Mouse (Mus musculus) embryonic facial prominence, embryonic 11.5 days (tissue): ENCODE measurements at regions not wholly inside any gene's neighbourhood (a gene's known extent, or its start where the extent isn't known, plus 50 kb on each side); places are given as distances from the start of the nearest gene placed in this dataset.

Source experiments
- ATAC-seq: fragments of 200-750 bp; cut with Nextera tagmentation; replicated peaks from 2 replicates; pipeline ENCODE4 v1.8.0; 2017; ENCODE audit warnings: low read depth; ENCODE audit not compliant: insufficient number of reproducible peaks, low FRiP score, low TSS enrichment
- DNase-seq: peaks from one replicate; pipeline ENCODE4 v3.0.0-alpha.2; 2015; ENCODE audit warnings: low spot score
- H3K27ac ChIP-seq: fragments of 300-500 bp; sonication (generic); replicated peaks from 2 replicates; pipeline ENCODE4 v1.5.1; 2014; ENCODE audit warnings: mild to moderate bottlenecking, low read depth, low read length, control low read depth
- H3K27me3 ChIP-seq: fragments of 300-500 bp; sonication (generic); 2 replicates; pipeline ENCODE4 v1.6.1; 2014; ENCODE audit warnings: mild to moderate bottlenecking, low read length, moderate library complexity, mixed read lengths; ENCODE audit not compliant: control insufficient read depth, insufficient read depth
- H3K36me3 ChIP-seq: fragments of 300-500 bp; sonication (generic); replicated peaks from 2 replicates; pipeline ENCODE4 v1.6.1; 2014; ENCODE audit warnings: low read depth, mild to moderate bottlenecking, low read length, moderate library complexity, mixed read lengths; ENCODE audit not compliant: control insufficient read depth, insufficient read depth
- H3K4me1 ChIP-seq: fragments of 300-500 bp; sonication (generic); 2 replicates; pipeline ENCODE4 v1.6.1; 2014; ENCODE audit warnings: low read length, mixed read lengths; ENCODE audit not compliant: control insufficient read depth, insufficient read depth
- H3K4me2 ChIP-seq: fragments of 300-500 bp; sonication (generic); 2 replicates; pipeline ENCODE4 v1.6.1; 2014; ENCODE audit warnings: low read depth, mild to moderate bottlenecking, control low read depth, low read length, moderate library complexity
- H3K4me3 ChIP-seq: fragments of 300-500 bp; sonication (generic); 2 replicates; pipeline ENCODE4 v1.5.1; 2014; ENCODE audit warnings: low read depth, low read length, control low read depth
- H3K9ac ChIP-seq: fragments of 300-500 bp; sonication (generic); replicated peaks from 2 replicates; pipeline ENCODE4 v1.6.1; 2014; ENCODE audit warnings: mild to moderate bottlenecking, control low read depth, low read length
- H3K9me3 ChIP-seq: fragments of 300-500 bp; sonication (generic); replicated peaks from 2 replicates; pipeline ENCODE4 v1.6.1; 2016; ENCODE audit warnings: mild to moderate bottlenecking, low read length, inconsistent platforms, mixed read lengths; ENCODE audit not compliant: control insufficient read depth
- WGBS: fragments of 180-500 bp; shearing (Covaris S2); extraction: QIAGEN DNeasy Blood & Tissue Kit; methylation state at CpG from one replicate; pipeline ENCODE4 v1.1.7; 2014; 5-methylcytosine and 5-hydroxymethylcytosine counted together

- 54% methylated on average over 8 of the region's 8 CpGs for WGBS
- no peaks in the 10 kb centered on the region for H3K27me3 ChIP-seq
- no peak overlapping the region for H3K4me3 ChIP-seq
- DNase-seq (no peak), ATAC-seq (0 out of 2 replicates have a peak, but pooled peaks have one; percentile 48)
- H3K36me3 ChIP-seq, result no peaks in the 10 kb centered on the region
- no peak overlapping the region for H3K4me2 ChIP-seq
- H3K4me1 ChIP-seq, result no peaks in the 10 kb centered on the region
- no peak overlapping the region for H3K27ac ChIP-seq
- H3K9me3 ChIP-seq, result no peaks in the 10 kb centered on the region
- no peak overlapping the region for H3K9ac ChIP-seq
These were observed 332.6 kb downstream of the Fbxo8 start for GRCm38 (mm10) chr8:56883449-56883848.

- H3K36me3 ChIP-seq, result no peaks in the 10 kb centered on the region
- no peak overlapping the region for H3K27ac ChIP-seq
- DNase-seq, result peak; percentile 62
- no peaks in the 10 kb centered on the region for H3K4me1 ChIP-seq
- no peak for ATAC-seq
- H3K9me3 ChIP-seq, result no peaks in the 10 kb centered on the region
- no peak overlapping the region for H3K9ac ChIP-seq
- 17% methylated on average over 1 of the region's 1 CpGs for WGBS
- no peak overlapping the region for H3K4me3 ChIP-seq
- no peaks in the 10 kb centered on the region for H3K27me3 ChIP-seq
- no peak overlapping the region for H3K4me2 ChIP-seq
These were observed 333.3 kb downstream of the Fbxo8 start for GRCm38 (mm10) chr8:56884195-56884594.

- WGBS, result 43% methylated on average over 3 of the region's 3 CpGs
These were observed 342.7 kb downstream of the Fbxo8 start for GRCm38 (mm10) chr8:56893638-56894037.

GRCm38 (mm10) chr8:56915362-56915761 lies 364.5 kb downstream of the Fbxo8 start:
- no peaks in the 10 kb centered on the region for H3K4me1 ChIP-seq
- no peak overlapping the region for H3K9ac ChIP-seq
- 89% methylated on average over 5 of the region's 5 CpGs for WGBS
- DNase-seq, result no peak
- H3K4me3 ChIP-seq, result no peak overlapping the region
- no peak for ATAC-seq
- no peak overlapping the region for H3K27ac ChIP-seq
- no peaks in the 10 kb centered on the region for H3K27me3 ChIP-seq
- no peaks in the 10 kb centered on the region for H3K36me3 ChIP-seq
- H3K9me3 ChIP-seq, result no peaks in the 10 kb centered on the region
- H3K4me2 ChIP-seq, result no peak overlapping the region

More at GRCm38 (mm10) chr8:56893638-56894037, 342.7 kb downstream of the Fbxo8 start:
- Histone ChIP-seq H3K9ac (no peak overlapping the region), H3K4me3 (no peak overlapping the region), H3K36me3 (no peaks in the 10 kb centered on the region), H3K4me1 (no peaks in the 10 kb centered on the region), H3K27ac (no peak overlapping the region), H3K9me3 (no peaks in the 10 kb centered on the region), H3K4me2 (no peak overlapping the region), H3K27me3 (no peaks in the 10 kb centered on the region)
- DNase-seq, result no peak
- ATAC-seq, result no peak

GRCm38 (mm10) chr8:56915989-56916388 lies 365.1 kb downstream of the Fbxo8 start:
- ATAC-seq, result no peak
- Histone ChIP-seq H3K9me3 (no peaks in the 10 kb centered on the region), H3K4me2 (no peak overlapping the region), H3K27ac (no peak overlapping the region), H3K4me3 (no peak overlapping the region), H3K9ac (no peak overlapping the region), H3K27me3 (no peaks in the 10 kb centered on the region), H3K4me1 (no peaks in the 10 kb centered on the region), H3K36me3 (no peaks in the 10 kb centered on the region)
- no peak for DNase-seq
- WGBS, result 58% methylated on average over 5 of the region's 5 CpGs

- Histone ChIP-seq H3K4me3 (no peak overlapping the region), H3K4me2 (no peak overlapping the region), H3K9me3 (no peaks in the 10 kb centered on the region), H3K9ac (no peak overlapping the region), H3K27ac (no peak overlapping the region), H3K36me3 (no peaks in the 10 kb centered on the region), H3K4me1 (no peaks in the 10 kb centered on the region), H3K27me3 (no peaks in the 10 kb centered on the region)
- ATAC-seq (no peak), DNase-seq (no peak)
- WGBS, result 29% methylated on average over 1 of the region's 1 CpGs
These were observed 373.8 kb downstream of the Fbxo8 start for GRCm38 (mm10) chr8:56924724-56925123.

GRCm38 (mm10) chr8:56927166-56927565 lies 376.3 kb downstream of the Fbxo8 start:
- no peaks in the 10 kb centered on the region for H3K27me3 ChIP-seq
- DNase-seq (no peak), ATAC-seq (no peak)
- no peak overlapping the region for H3K4me2 ChIP-seq
- no peak overlapping the region for H3K9ac ChIP-seq
- H3K27ac ChIP-seq, result no peak overlapping the region
- no peaks in the 10 kb centered on the region for H3K36me3 ChIP-seq
- no peaks in the 10 kb centered on the region for H3K4me1 ChIP-seq
- WGBS, result 94% methylated on average over 1 of the region's 1 CpGs
- no peak overlapping the region for H3K4me3 ChIP-seq
- H3K9me3 ChIP-seq, result no peaks in the 10 kb centered on the region

GRCm38 (mm10) chr8:56929076-56929475 lies 378.2 kb downstream of the Fbxo8 start:
- 71% methylated on average over 6 of the region's 6 CpGs for WGBS
- Histone ChIP-seq H3K36me3 (no peaks in the 10 kb centered on the region), H3K4me3 (no peak overlapping the region)

More at GRCm38 (mm10) chr8:56929076-56929475, 378.2 kb downstream of the Fbxo8 start:
- Histone ChIP-seq H3K4me2 (no peak overlapping the region), H3K9me3 (no peaks in the 10 kb centered on the region), H3K9ac (no peak overlapping the region), H3K27ac (no peak overlapping the region), H3K4me1 (no peaks in the 10 kb centered on the region), H3K27me3 (no peaks in the 10 kb centered on the region)
- DNase-seq (no peak), ATAC-seq (no peak)
